ENCODE assay signal across 14 mouse cellular contexts in the genomic region with DNA sequence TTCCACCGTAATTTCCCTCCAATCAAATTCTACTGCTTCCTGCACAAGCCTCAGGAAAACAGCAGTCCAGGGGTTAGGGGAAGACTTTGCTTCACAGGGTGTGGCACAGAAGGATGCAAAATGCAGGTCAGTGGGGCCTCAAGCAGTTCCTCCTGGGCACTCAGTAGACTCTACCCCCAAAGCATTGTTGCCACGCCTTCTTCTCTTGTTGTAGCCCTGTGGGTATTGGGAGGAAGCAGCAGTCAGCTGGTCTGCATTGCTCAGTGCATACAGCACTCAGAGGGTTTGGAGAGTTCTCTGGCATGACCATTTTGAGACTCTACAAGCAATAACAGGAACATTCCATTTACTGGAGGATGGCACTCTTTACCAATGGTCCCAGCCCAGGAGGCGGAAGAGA.
"Had no signal": no experiment of that assay in that cellular context is flagged by ENCODE, and none has a peak within 500 bp of the region (broad histone marks: within the 10 kb centered on the region; RNA-seq: fewer than 3 reads in every experiment).

No protein-coding gene starts in this region.

- H3K27me3 ChIP-seq: limb, embryonic 12.5 days; lung, embryonic 15.5 days; midbrain, embryonic 13.5 days; neural tube, embryonic 13.5 days had no signal

- ATAC-seq: liver, postnatal 0 days; midbrain, embryonic 13.5 days had no signal

- H3K27ac ChIP-seq: layer of hippocampus, adult 2 months; limb, embryonic 12.5 days; liver, embryonic 13.5 days; lung, embryonic 15.5 days; macrophage; midbrain, embryonic 13.5 days; neural tube, embryonic 13.5 days had no signal

- H3K4me1 ChIP-seq: midbrain, embryonic 13.5 days; neural tube, embryonic 13.5 days had no signal

- H3K4me2 ChIP-seq: limb, embryonic 12.5 days; liver, embryonic 13.5 days; lung, embryonic 15.5 days; midbrain, embryonic 13.5 days; neural tube, embryonic 13.5 days had no signal

- H3K36me3 ChIP-seq: limb, embryonic 12.5 days; liver, embryonic 13.5 days; lung, embryonic 15.5 days; midbrain, embryonic 13.5 days; neural tube, embryonic 13.5 days had no signal

- H3K9ac ChIP-seq: limb, embryonic 12.5 days; liver, embryonic 13.5 days; liver, postnatal 0 days; lung, embryonic 15.5 days; midbrain, embryonic 13.5 days; neural tube, embryonic 13.5 days had no signal

- H3K9me3 ChIP-seq: limb, embryonic 12.5 days; liver, embryonic 13.5 days; lung, embryonic 15.5 days; midbrain, embryonic 13.5 days; neural tube, embryonic 13.5 days had no signal

- DNase-seq: kidney, adult 18-20 months; kidney, postnatal 10 days; kidney, postnatal 4 days; liver; liver, embryonic 13.5 days; liver, postnatal 0 days; lung, postnatal 14 days; right cerebral cortex, postnatal 25 days had no signal

- H3K4me3 ChIP-seq: layer of hippocampus, adult 2 months; limb, embryonic 12.5 days; liver, embryonic 13.5 days; lung, embryonic 15.5 days; midbrain, embryonic 13.5 days; neural tube, embryonic 13.5 days had no signal
